Mouse (Mus musculus): ENCODE results near the gene Zmat5.

- TF ChIP-seq POLR2A (IDR thresholded peaks at IDR 0.05; ENCODE audit: borderline replicate concordance, low read depth, low read length) (no peak), CTCF (IDR thresholded peaks at IDR 0.05; ENCODE audit: low read depth, low read length) (no peak)
Observed at GRCm38 (mm10) chr11:4763631-4764030, 59.2 kb downstream of the Zmat5 start.

Data from bone marrow macrophage, adult 2 months (primary cell).